Mouse (Mus musculus) cerebellum, postnatal 36 days (tissue): ENCODE measurements around the gene Oaz3.

Source experiments
- DNase-seq, 2 experiments: peaks; one replicate each; pipeline ENCODE4 v3.0.0; 2021 to 2022; ENCODE audit warnings: mixed read lengths in 2 of 2

The Oaz3 gene

GRCm38 (mm10) chr3:94449377-94449776, 5.7 kb upstream of the Oaz3 start:
- DNase-seq: no peak

GRCm38 (mm10) chr3:94442951-94443596, 641 bp downstream of the Oaz3 start, which contains the start of gene Mrpl9:
Mrpl9 (plus strand) TSS chr3:94443318.
- DNase-seq: peak; percentile 96 to 97

- DNase-seq: no peak
Observed at GRCm38 (mm10) chr3:94441182-94441581, 2.5 kb downstream of the Oaz3 start.

- no peak for DNase-seq
Observed at GRCm38 (mm10) chr3:94436420-94436819, 7.3 kb downstream of the Oaz3 start.

GRCm38 (mm10) chr3:94434305-94434704, 9.4 kb downstream of the Oaz3 start:
- DNase-seq: no peak

GRCm38 (mm10) chr3:94430980-94431379, 12.7 kb downstream of the Oaz3 start:
- no peak for DNase-seq

- DNase-seq: peak; percentile 97 to 98
Observed at GRCm38 (mm10) chr3:94413031-94413679, 30.6 kb downstream of the Oaz3 start, which contains the start of gene Tdrkh. Tdrkh (plus strand) TSS chr3:94413273.

GRCm38 (mm10) chr3:94412530-94412929, 31.2 kb downstream of the Oaz3 start:
- peak in 1 of 2 experiments; percentile 61 for DNase-seq

- DNase-seq: no peak
Observed at GRCm38 (mm10) chr3:94405561-94405960, 38.2 kb downstream of the Oaz3 start.

GRCm38 (mm10) chr3:94404366-94405054, 39.2 kb downstream of the Oaz3 start:
- no peak for DNase-seq

GRCm38 (mm10) chr3:94402451-94402850, 41.3 kb downstream of the Oaz3 start:
- DNase-seq: no peak

- no peak for DNase-seq
Observed at GRCm38 (mm10) chr3:94399663-94400310, 43.9 kb downstream of the Oaz3 start.

GRCm38 (mm10) chr3:94398943-94399481, 44.7 kb downstream of the Oaz3 start:
- peak; percentile 16 to 28 for DNase-seq

- no peak for DNase-seq
Observed at GRCm38 (mm10) chr3:94398217-94398616, 45.5 kb downstream of the Oaz3 start, which contains the start of gene Lingo4. Lingo4 (plus strand) TSS chr3:94398517.

GRCm38 (mm10) chr3:94396851-94397250, 46.9 kb downstream of the Oaz3 start:
- DNase-seq: no peak

- no peak for DNase-seq
Observed at GRCm38 (mm10) chr3:94396336-94396735, 47.4 kb downstream of the Oaz3 start.

- DNase-seq: no peak
Observed at GRCm38 (mm10) chr3:94393049-94393448, 50.7 kb downstream of the Oaz3 start.

- no peak for DNase-seq
Observed at GRCm38 (mm10) chr3:94392128-94392527, 51.6 kb downstream of the Oaz3 start.

GRCm38 (mm10) chr3:94391001-94391400, 52.7 kb downstream of the Oaz3 start:
- no peak for DNase-seq

GRCm38 (mm10) chr3:94389420-94389819, 54.3 kb downstream of the Oaz3 start:
- DNase-seq: no peak

GRCm38 (mm10) chr3:94388047-94388446, 55.7 kb downstream of the Oaz3 start:
- no peak for DNase-seq

GRCm38 (mm10) chr3:94387391-94387790, 56.3 kb downstream of the Oaz3 start:
- DNase-seq: no peak

- no peak for DNase-seq
Observed at GRCm38 (mm10) chr3:94386671-94387070, 57.0 kb downstream of the Oaz3 start.
